20 mouse cellular contexts compared by ENCODE assay signal in genomic region chr11:44530867-44531266, GRCm38 (mm10). TPM values are rescaled to one million over a fixed set of nuclear protein-coding genes. Genes with fewer than 3 reads are reported as not detected.
DNase-seq lines count a peak whose midpoint lies in the region; ATAC-seq and TF ChIP-seq lines count a peak whose summit lies in the region.
"Had no signal": no experiment of that assay in that cellular context is flagged by ENCODE, and none has a peak within 500 bp of the region (broad histone marks: within the 10 kb centered on the region; RNA-seq: fewer than 3 reads in every experiment).

No protein-coding gene starts in this region.

- 82% methylated on average over 11 of the region's 11 CpGs for WGBS in liver, postnatal 0 days (ENCODE audit: insufficient replicate concordance)
- WGBS in liver, embryonic 12.5 days (ENCODE audit: insufficient replicate concordance): 68% methylated on average over 11 of the region's 11 CpGs
- 79% methylated on average over 11 of the region's 11 CpGs for WGBS in liver, embryonic 16.5 days (ENCODE audit: insufficient replicate concordance)

- no peak overlapping the region for H3K4me3 ChIP-seq in liver, postnatal 0 days (ENCODE audit: low read depth, low read length)
- H3K4me3 ChIP-seq in liver, embryonic 12.5 days: 0 out of 2 replicates have a peak overlapping the region, but pooled peaks have one; percentile 7
- no peak overlapping the region for H3K4me3 ChIP-seq in liver, embryonic 16.5 days (ENCODE audit: low read depth, low read length)
- H3K4me3 ChIP-seq: limb, embryonic 10.5 days; limb, embryonic 15.5 days; lung, embryonic 15.5 days; midbrain, embryonic 10.5 days; midbrain, embryonic 15.5 days had no signal

- TF ChIP-seq EP300 in liver, postnatal 0 days (IDR thresholded peaks at IDR 0.05; ENCODE audit: low read depth): no peak

- no peak overlapping the region for H3K9ac ChIP-seq in liver, postnatal 0 days (replicated peaks)
- peak overlapping the region; percentile 61 for H3K9ac ChIP-seq in liver, embryonic 12.5 days
- H3K9ac ChIP-seq in liver, embryonic 16.5 days (ENCODE audit: low read depth, low read length): no peak overlapping the region
- H3K9ac ChIP-seq: limb, embryonic 15.5 days; lung, embryonic 15.5 days; midbrain, embryonic 15.5 days had no signal

- no peak for TF ChIP-seq CTCF in liver, postnatal 0 days (IDR thresholded peaks at IDR 0.05; ENCODE audit: low read depth)

- H3K27me3 ChIP-seq in liver, postnatal 0 days (ENCODE audit: insufficient read depth, low read length): no peaks in the 10 kb centered on the region
- no peaks in the 10 kb centered on the region for H3K27me3 ChIP-seq in liver, embryonic 12.5 days (replicated peaks)
- H3K27me3 ChIP-seq in liver, embryonic 16.5 days (ENCODE audit: control insufficient read depth, insufficient read depth, low read depth, low read length): no peaks in the 10 kb centered on the region
- H3K27me3 ChIP-seq: limb, embryonic 15.5 days; lung, embryonic 15.5 days; midbrain, embryonic 15.5 days had no signal

- peaks cover 88% of the 10 kb centered on the region for H3K36me3 ChIP-seq in liver, postnatal 0 days (replicated peaks; ENCODE audit: insufficient read depth, low read length)
- H3K36me3 ChIP-seq in liver, embryonic 12.5 days: peaks cover 97% of the 10 kb centered on the region
- H3K36me3 ChIP-seq in liver, embryonic 16.5 days (ENCODE audit: control insufficient read depth, insufficient read depth): peaks cover 68% of the 10 kb centered on the region

- H3K4me1 ChIP-seq in liver, postnatal 0 days (ENCODE audit: insufficient read depth): peaks cover 30% of the 10 kb centered on the region
- peaks cover 78% of the 10 kb centered on the region for H3K4me1 ChIP-seq in liver, embryonic 12.5 days
- peaks cover 43% of the 10 kb centered on the region for H3K4me1 ChIP-seq in liver, embryonic 16.5 days (ENCODE audit: control insufficient read depth, low read depth, low read length)
- H3K4me1 ChIP-seq: limb, embryonic 10.5 days; limb, embryonic 15.5 days; midbrain, embryonic 10.5 days; midbrain, embryonic 15.5 days had no signal

- no peak overlapping the region for H3K4me2 ChIP-seq in liver, postnatal 0 days (ENCODE audit: low read depth, low read length)
- peak overlapping the region; percentile 74 for H3K4me2 ChIP-seq in liver, embryonic 12.5 days
- H3K4me2 ChIP-seq in liver, embryonic 16.5 days (ENCODE audit: low read depth, low read length): peak overlapping the region; percentile 25
- H3K4me2 ChIP-seq: limb, embryonic 15.5 days; lung, embryonic 15.5 days; midbrain, embryonic 15.5 days had no signal

- H3K9me3 ChIP-seq in liver, postnatal 0 days (ENCODE audit: low read length): no peaks in the 10 kb centered on the region
- no peaks in the 10 kb centered on the region for H3K9me3 ChIP-seq in liver, embryonic 12.5 days (replicated peaks)
- H3K9me3 ChIP-seq in liver, embryonic 16.5 days (replicated peaks; ENCODE audit: control insufficient read depth, low read length): no peaks in the 10 kb centered on the region
- H3K9me3 ChIP-seq: limb, embryonic 10.5 days; limb, embryonic 15.5 days; lung, embryonic 15.5 days; midbrain, embryonic 10.5 days; midbrain, embryonic 15.5 days had no signal

- H3K27ac ChIP-seq in liver, postnatal 0 days (ENCODE audit: low read depth): no peak overlapping the region
- peak overlapping the region; percentile 96 for H3K27ac ChIP-seq in liver, embryonic 12.5 days
- peak overlapping the region; percentile 34 for H3K27ac ChIP-seq in liver, embryonic 16.5 days (ENCODE audit: low read length)
- H3K27ac ChIP-seq: limb, embryonic 10.5 days; limb, embryonic 15.5 days; lung, embryonic 15.5 days; midbrain, embryonic 10.5 days; midbrain, embryonic 15.5 days had no signal

- ATAC-seq in liver, postnatal 0 days: no peak
- no peak for ATAC-seq in liver, embryonic 12.5 days
- no peak for ATAC-seq in liver, embryonic 16.5 days (ENCODE audit: low read depth)
- ATAC-seq: CD4-positive, CD25-positive, alpha-beta regulatory T cell, adult 4 months; forebrain, embryonic 14.5 days; intestine, embryonic 16.5 days; midbrain, embryonic 15.5 days had no signal

- peak; percentile 80 for DNase-seq in heart, adult 11 months
- no peak for DNase-seq in heart, adult 9 months (ENCODE audit: low spot score in 2 of 2)
- peak; percentile 46 for DNase-seq in liver
- DNase-seq in liver, postnatal 0 days: no peak
- no peak for DNase-seq in urinary bladder, postnatal 36 days (ENCODE audit: low spot score in 2 of 2)
- DNase-seq: adrenal gland, postnatal 25 days; heart, postnatal 14 days; kidney, adult 9 months; layer of hippocampus, postnatal 36 days; thymus, postnatal 14 days had no signal

RNA-seq across cellular contexts. Expression of gene Rnf145, which starts 12.1 kb away (rescaled TPM):
- polyA plus RNA-seq in liver, postnatal 0 days (2015; fragmentation: Nextera tagmentation; extraction: Ambion mirVana): 31.9 and 32.7 TPM in 2 replicates
- 64.7 and 71.1 TPM in 2 replicates for polyA plus RNA-seq in liver, embryonic 12.5 days (2016; fragmentation: Nextera tagmentation; extraction: Ambion mirVana)
- polyA plus RNA-seq in liver, embryonic 16.5 days (2015; fragmentation: Nextera tagmentation; extraction: Ambion mirVana): 46.0 and 49.5 TPM in 2 replicates

Comparison
In these comparisons a context has a peak if more than half of its experiments do, and no peak if none do; other contexts are left out.
1. DNase-seq: peak in heart, adult 11 months (single experiment) and liver (single experiment); none in heart, adult 9 months (0 of 2), liver, postnatal 0 days (single experiment) and urinary bladder, postnatal 36 days (0 of 2).